Mouse (Mus musculus) brain, embryonic 14.5 days (tissue): Measurements from ENCODE around the gene Cdh18. TPM values are rescaled to one million over a fixed set of nuclear protein-coding genes. Genes with fewer than 3 reads are reported as not detected.
"Not testable (repeated sequence)": the region's sequence is repeated elsewhere in the genome, so short reads cannot be mapped to it uniquely, and the experiment has no call there.

Source experiments
- DNase-seq: peaks from one replicate; pipeline ENCODE4 v3.0.0-alpha.2; 2011; ENCODE audit warnings: low read depth
- CTCF ChIP-seq: fragments of 200-500 bp; IDR thresholded peaks from 2 replicates; pipeline ENCODE4 v1.5.1; 2012; ENCODE audit warnings: inconsistent platforms, mild to moderate bottlenecking, moderate library complexity, borderline replicate concordance; ENCODE audit not compliant: insufficient read depth, insufficient read length; ENCODE audit errors: extremely low read depth
- POLR2A ChIP-seq: fragments of 200-500 bp; IDR thresholded peaks from 2 replicates; pipeline ENCODE4 v1.6.1; 2012; ENCODE audit warnings: mild to moderate bottlenecking, inconsistent platforms, borderline replicate concordance; ENCODE audit not compliant: poor library complexity, insufficient read depth, insufficient read length, severe bottlenecking; ENCODE audit errors: extremely low read depth
- polyA plus RNA-seq: library from polyadenylated mRNA; depleted of rRNA; stranded (reverse); fragments of >200 nt; gene quantifications from 2 replicates; pipeline ENCODE4 v1.2.3, GENCODE M21; 2012

Gene Cdh18
- polyA plus RNA-seq, 1 experiment: 7.3 TPM

DNA sequence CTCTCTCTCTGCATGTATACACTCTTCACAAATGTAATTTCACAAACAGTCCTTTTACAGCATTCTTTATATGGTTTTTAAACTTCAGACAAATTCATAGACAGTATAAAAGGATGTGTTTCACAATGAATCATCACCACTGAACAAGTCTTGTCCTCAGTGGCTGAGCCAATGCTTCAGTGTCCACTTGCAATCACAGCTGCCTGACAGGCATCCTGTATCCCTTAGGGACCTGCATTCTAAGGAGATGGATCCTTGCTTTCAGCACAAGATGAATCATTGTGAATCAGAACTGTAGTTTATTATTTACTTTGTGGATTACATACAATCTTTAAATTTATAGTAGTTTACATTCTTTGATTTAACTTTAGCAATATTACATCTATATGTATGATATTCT, 768.6 kb downstream of the Cdh18 start:
- TF ChIP-seq CTCF: no peak
- TF ChIP-seq POLR2A: no peak
- no peak for DNase-seq

GRCm38 (mm10) chr15:23340338-23340737, 791.5 kb downstream of the Cdh18 start:
- not testable (repeated sequence) for DNase-seq

- DNase-seq: no peak
- no peak for TF ChIP-seq CTCF
- no peak for TF ChIP-seq POLR2A
Measured at GRCm38 (mm10) chr15:23351078-23351477, 802.3 kb downstream of the Cdh18 start.

GRCm38 (mm10) chr15:23366325-23366724, 817.5 kb downstream of the Cdh18 start:
- no peak for DNase-seq
- TF ChIP-seq CTCF (no peak), POLR2A (no peak)

DNA sequence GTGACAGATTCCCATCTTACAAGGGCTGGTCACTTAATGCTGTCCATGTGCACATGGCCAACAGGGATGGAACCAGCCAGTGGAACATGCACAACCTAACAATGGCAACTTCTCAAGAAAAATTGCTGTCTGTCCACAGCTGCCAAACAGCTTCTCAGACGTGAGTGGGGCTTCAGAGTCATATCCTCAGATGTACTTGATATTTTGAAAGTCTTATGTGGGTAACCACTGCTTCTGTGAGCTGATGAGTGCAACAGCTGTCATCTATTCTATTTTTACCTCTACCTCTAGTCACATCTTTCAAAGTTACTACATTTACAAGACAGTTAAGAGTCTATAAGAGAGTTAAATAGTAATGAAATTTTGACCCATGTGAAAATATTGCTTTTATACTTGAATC, 818.9 kb downstream of the Cdh18 start:
- no peak for TF ChIP-seq POLR2A
- no peak for TF ChIP-seq CTCF
- no peak for DNase-seq

DNA sequence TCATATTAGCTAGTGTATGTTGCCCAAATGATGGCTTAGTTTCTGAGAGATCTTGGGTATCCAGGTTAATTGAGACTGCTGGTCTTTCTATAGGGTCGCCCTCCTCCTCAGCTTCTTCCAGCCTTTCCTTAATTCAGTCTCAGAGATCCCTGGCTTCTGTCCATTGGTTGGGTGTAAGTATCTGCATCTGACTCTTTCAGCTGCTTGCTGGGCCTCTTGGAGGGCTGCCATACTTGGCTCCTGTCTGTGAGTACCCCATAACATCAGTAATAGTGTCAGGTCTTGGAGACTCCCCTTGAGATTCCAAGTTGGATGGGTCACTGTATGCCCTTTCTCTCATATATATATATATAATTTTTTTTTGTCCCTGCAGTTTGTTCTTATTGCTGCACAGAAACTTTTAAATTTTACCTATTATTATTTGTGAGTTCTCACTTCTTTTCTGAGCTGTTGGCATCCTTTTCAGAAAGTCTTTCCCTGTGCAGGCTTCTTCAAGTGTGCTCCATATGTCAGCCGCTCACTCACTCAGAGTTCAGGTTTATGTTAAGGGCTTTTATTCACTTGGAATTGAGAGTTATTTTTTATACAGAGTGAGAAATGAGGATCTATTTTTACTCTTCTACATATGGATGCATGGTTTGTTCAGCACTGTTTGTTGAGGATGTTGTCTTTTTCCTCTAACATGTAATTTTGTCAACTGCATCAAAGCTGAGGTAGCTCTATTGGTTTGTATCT, 829.4 kb downstream of the Cdh18 start:
- no peak for TF ChIP-seq CTCF

DNA sequence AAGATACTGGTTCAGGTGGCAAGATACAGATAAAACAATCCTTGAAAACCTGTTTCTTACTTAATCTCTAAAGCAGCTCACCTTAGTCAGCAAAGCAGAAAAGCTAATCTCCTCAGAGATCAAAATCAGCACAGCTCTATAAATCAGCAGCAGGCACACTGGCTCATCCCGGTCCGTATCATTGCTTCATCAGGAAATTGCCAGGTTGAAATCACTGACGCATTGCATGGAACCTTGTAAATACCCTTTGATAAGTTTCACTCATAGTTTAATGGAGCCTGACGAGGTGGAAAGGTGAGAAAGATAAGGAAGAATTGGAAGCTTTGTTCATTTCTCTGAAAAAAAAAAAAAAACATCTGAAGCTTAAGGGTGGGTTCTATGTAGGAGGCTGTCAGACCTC, 837.0 kb downstream of the Cdh18 start:
- DNase-seq: no peak

More for the DNA sequence above, 829.4 kb downstream of the Cdh18 start:
- no peak for DNase-seq

GRCm38 (mm10) chr15:23396646-23397045, 847.8 kb downstream of the Cdh18 start:
- no peak for TF ChIP-seq CTCF
- TF ChIP-seq POLR2A: no peak
- no peak for DNase-seq

More for the DNA sequence above, 837.0 kb downstream of the Cdh18 start:
- TF ChIP-seq CTCF: no peak
- TF ChIP-seq POLR2A: no peak

DNA sequence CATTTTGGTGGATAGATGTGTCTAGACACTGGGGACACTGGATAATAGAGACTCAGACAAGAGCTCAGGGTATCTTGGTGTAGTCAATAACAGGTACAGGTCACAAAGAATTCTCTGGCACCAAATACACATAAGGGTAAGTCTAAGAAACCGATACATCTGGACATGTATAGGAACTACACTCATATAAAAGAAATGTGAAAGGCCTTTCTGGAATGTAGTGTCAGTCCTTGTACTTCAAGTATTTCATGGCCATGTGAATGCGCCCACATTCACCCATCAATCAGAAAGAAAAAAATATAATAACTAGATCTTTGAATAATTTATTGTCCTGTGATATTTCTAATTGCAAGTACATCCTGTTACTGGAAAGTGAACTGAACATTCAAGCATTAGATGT, 855.0 kb downstream of the Cdh18 start:
- TF ChIP-seq POLR2A (no peak), CTCF (no peak)
- DNase-seq: peak; percentile 34

DNA sequence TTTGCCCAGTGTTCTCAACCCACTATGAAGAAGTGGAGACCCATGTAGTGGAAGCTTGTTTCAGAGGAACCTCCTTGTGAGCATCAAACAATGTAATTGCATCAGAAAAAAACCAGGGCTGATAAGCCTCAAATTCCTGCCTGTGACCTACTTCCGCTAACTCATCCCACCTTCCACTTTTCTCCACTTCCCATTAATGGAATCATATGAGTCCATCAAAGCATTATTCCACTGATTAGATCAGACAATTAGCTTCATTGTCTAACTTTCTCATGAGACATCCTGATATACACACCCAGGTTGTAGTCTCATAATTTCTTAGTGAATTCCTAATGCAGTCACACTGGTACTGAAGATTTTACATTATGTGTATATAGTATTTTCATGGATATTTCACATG, 859.4 kb downstream of the Cdh18 start:
- DNase-seq: no peak
- no peak for TF ChIP-seq POLR2A
- no peak for TF ChIP-seq CTCF

DNA sequence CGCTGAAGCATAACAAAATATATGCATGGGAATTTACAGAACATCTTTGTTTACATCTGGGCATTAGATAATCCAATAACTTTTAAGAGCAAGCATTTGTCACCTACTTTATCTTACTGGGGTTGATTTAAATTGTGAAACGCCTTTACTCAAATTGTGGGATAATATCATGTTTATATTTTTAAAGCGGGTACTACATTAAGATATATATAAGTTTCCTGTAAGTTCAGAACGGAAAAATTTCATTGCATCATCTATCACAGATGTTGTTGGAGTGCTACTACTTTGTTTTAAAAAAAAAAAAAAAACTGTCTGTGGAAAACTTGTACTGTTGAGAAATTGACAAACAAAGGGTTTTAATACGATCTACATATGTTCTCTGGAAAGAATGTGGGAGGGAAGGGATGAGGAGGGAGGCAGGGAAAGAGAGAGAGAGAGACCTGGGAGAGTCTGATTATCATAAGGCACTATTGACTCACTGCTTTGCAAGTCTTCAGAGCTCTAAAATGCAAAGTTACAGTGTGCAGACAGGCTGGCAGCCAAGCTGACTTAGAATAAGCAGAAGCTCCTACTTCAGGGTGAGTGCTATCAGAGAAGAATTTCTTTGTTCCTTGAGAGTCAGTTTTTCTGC, 867.7 kb downstream of the Cdh18 start:
- DNase-seq: peak; percentile 42

DNA sequence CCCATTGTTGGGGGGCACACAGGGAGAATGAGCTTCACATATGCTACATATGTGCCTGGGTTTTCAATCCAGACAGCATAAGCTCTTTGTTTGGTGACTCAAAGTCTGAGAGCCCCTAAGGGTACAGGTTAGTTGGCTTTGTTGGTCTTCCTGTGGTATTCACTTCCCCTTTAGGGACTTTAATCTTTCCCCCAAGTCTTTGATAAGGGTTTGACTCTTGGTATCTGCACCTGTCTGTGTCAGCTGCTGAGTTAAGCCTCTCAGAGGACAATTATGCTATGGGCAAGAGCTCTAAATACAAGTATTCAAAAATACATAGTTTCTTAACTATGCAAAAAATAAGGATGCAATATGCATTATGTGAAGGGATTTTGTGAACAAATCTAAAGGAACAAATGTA, 869.3 kb downstream of the Cdh18 start:
- TF ChIP-seq CTCF (no peak), POLR2A (no peak)
- no peak for DNase-seq

More for the DNA sequence above, 867.7 kb downstream of the Cdh18 start:
- no peak for TF ChIP-seq POLR2A

DNA sequence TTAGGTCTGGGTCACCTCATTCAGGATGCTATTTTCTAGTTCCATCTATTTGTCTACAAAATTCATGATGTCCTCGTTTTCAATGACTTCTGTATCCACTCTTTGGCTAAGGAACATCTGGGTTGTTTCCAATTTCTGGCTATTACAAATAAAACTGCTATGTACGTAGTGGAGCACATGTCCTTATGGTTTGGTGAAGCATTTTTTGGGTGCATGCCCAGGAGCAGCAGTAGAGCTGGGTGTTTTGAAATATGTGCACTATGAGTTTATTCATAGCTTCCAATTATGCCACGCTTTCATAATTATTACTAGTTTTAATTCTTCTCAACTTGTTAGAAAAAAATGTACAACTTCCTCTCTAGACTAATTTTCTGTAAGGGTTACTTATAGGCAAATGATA, 871.2 kb downstream of the Cdh18 start:
- no peak for TF ChIP-seq CTCF
- TF ChIP-seq POLR2A: no peak
- peak; percentile 69 for DNase-seq

- DNase-seq: no peak
- TF ChIP-seq POLR2A: no peak
- no peak for TF ChIP-seq CTCF
Measured at GRCm38 (mm10) chr15:23430021-23430420, 881.2 kb downstream of the Cdh18 start.
